Mouse (Mus musculus): ENCODE results near the gene Arhgap15.

- TF ChIP-seq GATA1 (IDR thresholded peaks at IDR 0.05; ENCODE audit: borderline replicate concordance, low read length) (no peak), CTCF (IDR thresholded peaks at IDR 0.05; ENCODE audit: low read depth, low read length) (no peak), GATA2 (IDR thresholded peaks at IDR 0.05; ENCODE audit: borderline replicate concordance, low read depth, low read length) (no peak)
Measured at GRCm38 (mm10) chr2:44333295-44333694, 584.7 kb downstream of the Arhgap15 start.

Data from G1E (cell line).